Comparison of ENCODE assay signal across 9 mouse cellular contexts in genomic region chr19:5089324-5089723, GRCm38 (mm10). TPM values are rescaled to one million over a fixed set of nuclear protein-coding genes. Genes with fewer than 3 reads are reported as not detected.
DNase-seq lines count a peak whose midpoint lies in the region; ATAC-seq lines count a peak whose summit lies in the region.
"Had no signal": no experiment of that assay in that cellular context is flagged by ENCODE, and none has a peak within 500 bp of the region (broad histone marks: within the 10 kb centered on the region; RNA-seq: fewer than 3 reads in every experiment).

No protein-coding gene starts in this region.

- H3K27me3 ChIP-seq in embryonic facial prominence, embryonic 14.5 days (replicated peaks; ENCODE audit: control insufficient read depth, insufficient read depth, low read length) = peaks cover 22% of the 10 kb centered on the region
- H3K27me3 ChIP-seq in intestine, embryonic 16.5 days (replicated peaks; ENCODE audit: control insufficient read depth, insufficient read depth, low read length) = peaks cover 21% of the 10 kb centered on the region
- H3K27me3 ChIP-seq in neural tube, embryonic 13.5 days = peaks cover 23% of the 10 kb centered on the region

- H3K27ac ChIP-seq in embryonic facial prominence, embryonic 14.5 days (replicated peaks; ENCODE audit: low read depth, low read length) = no peak overlapping the region
- no peak overlapping the region for H3K27ac ChIP-seq in intestine, embryonic 16.5 days (ENCODE audit: low read length)
- H3K27ac ChIP-seq in neural tube, embryonic 13.5 days (replicated peaks) = no peak overlapping the region

- peaks cover 10% of the 10 kb centered on the region for H3K4me1 ChIP-seq in embryonic facial prominence, embryonic 14.5 days (ENCODE audit: control insufficient read depth, insufficient read depth, low read length)
- peaks cover 21% of the 10 kb centered on the region for H3K4me1 ChIP-seq in intestine, embryonic 16.5 days (ENCODE audit: control insufficient read depth, insufficient read depth, low read length)
- H3K4me1 ChIP-seq in neural tube, embryonic 13.5 days (replicated peaks) = peaks cover 49% of the 10 kb centered on the region

- ATAC-seq in embryonic facial prominence, embryonic 14.5 days (ENCODE audit: low read depth) = no peak
- ATAC-seq in intestine, embryonic 16.5 days = no peak
- no peak for ATAC-seq in neural tube, embryonic 13.5 days (ENCODE audit: low read depth)
- ATAC-seq in megakaryocyte progenitor cell, adult 5-6 weeks (replicated peaks; ENCODE audit: poor library complexity) = no peak

- H3K4me2 ChIP-seq in embryonic facial prominence, embryonic 14.5 days (ENCODE audit: low read depth, low read length) = peak overlapping the region; percentile 85
- H3K4me2 ChIP-seq in intestine, embryonic 16.5 days (ENCODE audit: low read depth, low read length) = peak overlapping the region; percentile 73
- H3K4me2 ChIP-seq in neural tube, embryonic 13.5 days = peak overlapping the region; percentile 88

- peak overlapping the region; percentile 78 for H3K9ac ChIP-seq in embryonic facial prominence, embryonic 14.5 days (ENCODE audit: low read depth, low read length)
- H3K9ac ChIP-seq in intestine, embryonic 16.5 days (ENCODE audit: low read depth, low read length) = peak overlapping the region; percentile 81
- H3K9ac ChIP-seq in neural tube, embryonic 13.5 days = peak overlapping the region; percentile 85

- peak overlapping the region; percentile 77 for H3K4me3 ChIP-seq in embryonic facial prominence, embryonic 14.5 days (ENCODE audit: low read depth, low read length)
- peak overlapping the region; percentile 71 for H3K4me3 ChIP-seq in intestine, embryonic 16.5 days (ENCODE audit: low read length)
- H3K4me3 ChIP-seq in neural tube, embryonic 13.5 days = peak overlapping the region; percentile 86

- no peaks in the 10 kb centered on the region for H3K9me3 ChIP-seq in embryonic facial prominence, embryonic 14.5 days (ENCODE audit: control insufficient read depth, low read length)
- no peaks in the 10 kb centered on the region for H3K9me3 ChIP-seq in intestine, embryonic 16.5 days (ENCODE audit: control insufficient read depth, low read length)
- no peaks in the 10 kb centered on the region for H3K9me3 ChIP-seq in neural tube, embryonic 13.5 days

- 97% methylated on average over 4 of the region's 4 CpGs for WGBS in embryonic facial prominence, embryonic 14.5 days
- WGBS in intestine, embryonic 16.5 days = 93% methylated on average over 4 of the region's 4 CpGs
- whole genome bisulfite sequencing in neural tube, embryonic 13.5 days = 89% methylated on average over 4 of the region's 4 CpGs

- peak; percentile 7 for DNase-seq in kidney, postnatal 10 days
- DNase-seq in kidney, postnatal 14 days = no peak
- DNase-seq in embryonic facial prominence, embryonic 14.5 days (ENCODE audit: low spot score) = no peak
- DNase-seq in layer of hippocampus, postnatal 36 days = no peak
- DNase-seq in embryo, embryonic 9.5 days (ENCODE audit: extremely low spot score) = no peak
- DNase-seq: adrenal gland, postnatal 36 days had no signal

- peaks cover 46% of the 10 kb centered on the region for H3K36me3 ChIP-seq in embryonic facial prominence, embryonic 14.5 days (ENCODE audit: control insufficient read depth, insufficient read depth, low read length)
- H3K36me3 ChIP-seq in intestine, embryonic 16.5 days (ENCODE audit: control insufficient read depth, insufficient read depth, low read length) = peaks cover 2% of the 10 kb centered on the region
- H3K36me3 ChIP-seq in neural tube, embryonic 13.5 days = peaks cover 42% of the 10 kb centered on the region

RNA-seq across cellular contexts. Expression of gene Yif1a, which starts 1.0 kb away (rescaled TPM):
- polyA plus RNA-seq in embryonic facial prominence, embryonic 14.5 days (2014; fragmentation: Nextera tagmentation; extraction: Ambion mirVana) = 137 and 140 TPM in 2 replicates
- 155 and 176 TPM in 2 replicates for polyA plus RNA-seq in intestine, embryonic 16.5 days (2015; fragmentation: Nextera tagmentation; extraction: Ambion mirVana)
- polyA plus RNA-seq in neural tube, embryonic 13.5 days (2015; fragmentation: Nextera tagmentation; extraction: Ambion mirVana) = 51.3 and 67.5 TPM in 2 replicates
- total RNA-seq in layer of hippocampus, postnatal 36 days (2021) = 10 to 100 TPM; 21.1 to 21.5 TPM
- total RNA-seq in megakaryocyte progenitor cell, adult 5-6 weeks (2015) = 44.2 and 45.3 TPM in 2 replicates
- 9.1 and 12.3 TPM in 2 replicates for total RNA-seq in megakaryocyte progenitor cell, adult 5-6 weeks (2017)

RNA-seq across cellular contexts. Expression of gene Tmem151a, which starts 4.0 kb away (rescaled TPM):
- polyA plus RNA-seq in embryonic facial prominence, embryonic 14.5 days (2014; fragmentation: Nextera tagmentation; extraction: Ambion mirVana) = 2.6 and 3.0 TPM in 2 replicates
- polyA plus RNA-seq in intestine, embryonic 16.5 days (2015; fragmentation: Nextera tagmentation; extraction: Ambion mirVana) = 4.7 and 5.1 TPM in 2 replicates
- polyA plus RNA-seq in neural tube, embryonic 13.5 days (2015; fragmentation: Nextera tagmentation; extraction: Ambion mirVana) = 8.4 and 10.1 TPM in 2 replicates
- 100 to 1,000 TPM; 116 to 117 TPM for total RNA-seq in layer of hippocampus, postnatal 36 days (2021)
- total RNA-seq in megakaryocyte progenitor cell, adult 5-6 weeks (2015) = 0.02 TPM in 1 of 2 replicates, not detected in the other
- not detected in 2 replicates for total RNA-seq in megakaryocyte progenitor cell, adult 5-6 weeks (2017)

RNA-seq across cellular contexts. Expression of gene Cnih2, which starts 9.0 kb away (rescaled TPM):
- 36.0 and 45.8 TPM in 2 replicates for polyA plus RNA-seq in embryonic facial prominence, embryonic 14.5 days (2014; fragmentation: Nextera tagmentation; extraction: Ambion mirVana)
- 8.1 and 8.3 TPM in 2 replicates for polyA plus RNA-seq in intestine, embryonic 16.5 days (2015; fragmentation: Nextera tagmentation; extraction: Ambion mirVana)
- 267 and 318 TPM in 2 replicates for polyA plus RNA-seq in neural tube, embryonic 13.5 days (2015; fragmentation: Nextera tagmentation; extraction: Ambion mirVana)
- total RNA-seq in layer of hippocampus, postnatal 36 days (2021) = 100 to 1,000 TPM; 673 to 729 TPM
- total RNA-seq in megakaryocyte progenitor cell, adult 5-6 weeks (2015) = 0.17 and 0.66 TPM in 2 replicates
- total RNA-seq in megakaryocyte progenitor cell, adult 5-6 weeks (2017) = not detected in 2 replicates

RNA-seq across cellular contexts. Expression of gene Rab1b, which starts 17.5 kb away (rescaled TPM):
- polyA plus RNA-seq in embryonic facial prominence, embryonic 14.5 days (2014; fragmentation: Nextera tagmentation; extraction: Ambion mirVana) = 225 and 254 TPM in 2 replicates
- 241 and 244 TPM in 2 replicates for polyA plus RNA-seq in intestine, embryonic 16.5 days (2015; fragmentation: Nextera tagmentation; extraction: Ambion mirVana)
- 211 and 234 TPM in 2 replicates for polyA plus RNA-seq in neural tube, embryonic 13.5 days (2015; fragmentation: Nextera tagmentation; extraction: Ambion mirVana)
- total RNA-seq in layer of hippocampus, postnatal 36 days (2021) = 100 to 1,000 TPM; 162 to 163 TPM
- 50.8 and 56.7 TPM in 2 replicates for total RNA-seq in megakaryocyte progenitor cell, adult 5-6 weeks (2015)
- total RNA-seq in megakaryocyte progenitor cell, adult 5-6 weeks (2017) = 78.1 and 106 TPM in 2 replicates

RNA-seq across cellular contexts. Expression of gene Cd248, which starts 21.4 kb away (rescaled TPM):
- 138 and 146 TPM in 2 replicates for polyA plus RNA-seq in embryonic facial prominence, embryonic 14.5 days (2014; fragmentation: Nextera tagmentation; extraction: Ambion mirVana)
- polyA plus RNA-seq in intestine, embryonic 16.5 days (2015; fragmentation: Nextera tagmentation; extraction: Ambion mirVana) = 42.8 and 49.6 TPM in 2 replicates
- 26.3 and 28.2 TPM in 2 replicates for polyA plus RNA-seq in neural tube, embryonic 13.5 days (2015; fragmentation: Nextera tagmentation; extraction: Ambion mirVana)
- 1 to 10 TPM; 2.4 to 3.9 TPM for total RNA-seq in layer of hippocampus, postnatal 36 days (2021)
- total RNA-seq in megakaryocyte progenitor cell, adult 5-6 weeks (2015) = 0.20 and 0.30 TPM in 2 replicates
- total RNA-seq in megakaryocyte progenitor cell, adult 5-6 weeks (2017) = 0.20 and 0.25 TPM in 2 replicates
